Mouse (Mus musculus): ENCODE measurements at regions not wholly inside any gene's neighbourhood (a gene's known extent, or its start where the extent isn't known, plus 50 kb on each side); places are given as distances from the start of the nearest gene placed in this dataset.

GRCm38 (mm10) chr17:15991916-15992315, 161.1 kb upstream of the Rgmb start:
- no peak for TF ChIP-seq EP300 (IDR thresholded peaks at IDR 0.05; ENCODE audit: low read depth)
- no peak for TF ChIP-seq CTCF (IDR thresholded peaks at IDR 0.05; ENCODE audit: low read depth)
